Mouse (Mus musculus): ENCODE measurements at regions not wholly inside any gene's neighbourhood (a gene's known extent, or its start where the extent isn't known, plus 50 kb on each side); places are given as distances from the start of the nearest gene placed in this dataset.
A peak's percentile ranks its signal among the peaks of the same experiment; 100 is the strongest.

- DNase-seq (ENCODE audit: low spot score): no peak
Observed at GRCm38 (mm10) chr11:31748275-31748815, 76.7 kb upstream of the Bod1 start.

GRCm38 (mm10) chr11:31751274-31751673 is 79.6 kb upstream of the Bod1 start:
- DNase-seq (ENCODE audit: low spot score): no peak

- no peak for DNase-seq (ENCODE audit: low spot score)
Observed at GRCm38 (mm10) chr11:31753211-31753610, 81.5 kb upstream of the Bod1 start.

GRCm38 (mm10) chr11:31753711-31754161 is 82.1 kb upstream of the Bod1 start:
- no peak for DNase-seq (ENCODE audit: low spot score)

GRCm38 (mm10) chr11:31754416-31754815 is 82.7 kb upstream of the Bod1 start:
- DNase-seq (ENCODE audit: low spot score): no peak

GRCm38 (mm10) chr11:31755858-31756257 is 84.2 kb upstream of the Bod1 start:
- DNase-seq (ENCODE audit: low spot score): no peak

GRCm38 (mm10) chr11:31756355-31757145 is 84.9 kb upstream of the Bod1 start:
- DNase-seq (ENCODE audit: low spot score): peak; percentile 52

- DNase-seq (ENCODE audit: low spot score): peak; percentile 54
Observed at GRCm38 (mm10) chr11:31759868-31760765, 88.4 kb upstream of the Bod1 start.

GRCm38 (mm10) chr11:31763856-31764255 is 92.2 kb upstream of the Bod1 start:
- no peak for DNase-seq (ENCODE audit: low spot score)

- DNase-seq (ENCODE audit: low spot score): no peak
Observed at GRCm38 (mm10) chr11:31766296-31766695, 94.6 kb upstream of the Bod1 start.

- no peak for DNase-seq (ENCODE audit: low spot score)
Observed at GRCm38 (mm10) chr11:31767727-31768495, 96.2 kb upstream of the Bod1 start.

GRCm38 (mm10) chr11:31769804-31770654 is 98.3 kb upstream of the Bod1 start:
- peak; percentile 64 for DNase-seq (ENCODE audit: low spot score)

GRCm38 (mm10) chr11:31770881-31771280 is 99.2 kb upstream of the Bod1 start:
- peak; percentile 74 for DNase-seq (ENCODE audit: low spot score)

GRCm38 (mm10) chr11:31771491-31772439 is 100.1 kb upstream of the Bod1 start:
- DNase-seq (ENCODE audit: low spot score): no peak

- no peak for DNase-seq (ENCODE audit: low spot score)
Observed at GRCm38 (mm10) chr11:31777531-31777930, 94.5 kb upstream of the Cpeb4 start.

GRCm38 (mm10) chr11:31778766-31779165 is 93.2 kb upstream of the Cpeb4 start:
- no peak for DNase-seq (ENCODE audit: low spot score)

GRCm38 (mm10) chr11:31779267-31779666 is 92.7 kb upstream of the Cpeb4 start:
- DNase-seq (ENCODE audit: low spot score): no peak

- no peak for DNase-seq (ENCODE audit: low spot score)
Observed at GRCm38 (mm10) chr11:31780969-31781368, 91.0 kb upstream of the Cpeb4 start.

- DNase-seq (ENCODE audit: low spot score): no peak
Observed at GRCm38 (mm10) chr11:31781605-31782004, 90.4 kb upstream of the Cpeb4 start.

Data from layer of hippocampus, adult 11-12 months (tissue).